Mouse (Mus musculus): ENCODE data around the gene Skap2. TPM values are rescaled to one million over a fixed set of nuclear protein-coding genes. Genes with fewer than 3 reads are reported as not detected.

The Skap2 gene
- polyA plus RNA-seq, 1 experiment from 2014 or later, result 7.4 TPM

DNA sequence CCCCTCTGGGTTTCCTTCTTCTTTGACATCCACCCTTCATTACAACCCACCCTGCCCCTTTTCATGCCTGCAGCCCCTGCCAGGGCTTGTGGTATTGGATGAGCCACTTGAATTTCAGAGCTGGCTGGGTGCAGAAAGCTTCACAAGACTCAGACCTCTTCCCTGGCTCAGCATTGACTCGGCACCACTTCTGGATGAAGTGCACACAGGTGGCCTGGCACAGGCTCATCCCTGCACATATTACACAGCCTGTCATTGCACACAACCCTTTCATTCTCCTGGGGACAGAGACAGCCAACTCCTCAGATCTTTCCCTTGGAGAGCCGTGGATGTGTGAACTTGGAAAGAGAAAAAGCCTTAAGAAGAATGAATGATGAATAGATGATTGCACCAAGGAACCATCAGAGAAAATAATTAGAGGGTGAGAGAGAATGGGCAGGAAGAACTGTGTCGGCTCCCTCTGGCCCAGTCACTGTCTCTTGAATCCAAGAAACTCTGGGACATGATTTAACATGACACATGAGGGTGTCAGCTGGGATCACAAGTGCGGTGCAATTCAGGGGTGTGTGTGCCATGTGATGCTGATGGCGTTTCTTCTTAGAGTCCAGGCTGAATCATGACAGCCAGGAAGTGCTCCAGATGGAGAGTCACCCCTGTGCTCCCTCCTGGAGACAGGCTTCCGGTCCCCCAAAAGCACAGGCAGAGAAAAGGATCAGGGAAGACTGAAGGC lies 195.3 kb downstream of the Skap2 start:
- no peak overlapping the region for H3K27ac ChIP-seq (replicated peaks)
- H3K27me3 ChIP-seq, result no peaks in the 10 kb centered on the region
- 78% methylated on average over 6 of the region's 6 CpGs for WGBS
- no peaks in the 10 kb centered on the region for H3K36me3 ChIP-seq
- no peaks in the 10 kb centered on the region for H3K4me1 ChIP-seq
- H3K4me2 ChIP-seq (replicated peaks), result no peak overlapping the region
- 0 out of 2 replicates have a peak, but pooled peaks cover 6% of the 10 kb centered on the region for H3K9me3 ChIP-seq
- ATAC-seq (replicated peaks), result no peak
- H3K4me3 ChIP-seq, result no peak overlapping the region
- H3K9ac ChIP-seq (replicated peaks), result no peak overlapping the region

DNA sequence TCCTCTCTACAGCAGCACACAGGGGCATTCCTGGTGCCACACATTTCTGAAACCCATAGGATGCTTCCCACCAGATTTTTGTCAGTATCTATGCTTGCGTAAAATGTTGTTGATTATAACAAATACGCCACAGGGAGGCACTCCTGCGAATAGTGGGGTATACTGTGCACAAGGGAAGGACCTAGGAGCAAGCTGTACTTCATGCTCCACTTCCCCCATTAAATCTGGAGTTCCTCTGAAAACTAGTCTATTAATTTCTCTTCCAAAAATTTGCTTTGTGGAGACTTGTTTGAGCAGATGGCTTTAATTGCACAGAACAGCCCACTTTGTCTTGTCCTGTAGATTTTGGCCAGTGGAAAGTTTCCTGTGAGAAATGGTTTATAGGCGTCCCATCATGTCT lies 201.4 kb downstream of the Skap2 start:
- Histone ChIP-seq H3K27ac (replicated peaks) (no peak overlapping the region), H3K9ac (replicated peaks) (no peak overlapping the region), H3K27me3 (no peaks in the 10 kb centered on the region), H3K36me3 (no peaks in the 10 kb centered on the region), H3K9me3 (no peaks in the 10 kb centered on the region), H3K4me1 (no peaks in the 10 kb centered on the region), H3K4me3 (no peak overlapping the region), H3K4me2 (replicated peaks) (no peak overlapping the region)
- no peak for ATAC-seq (replicated peaks)
- WGBS, result 92% methylated on average over 4 of the region's 4 CpGs

DNA sequence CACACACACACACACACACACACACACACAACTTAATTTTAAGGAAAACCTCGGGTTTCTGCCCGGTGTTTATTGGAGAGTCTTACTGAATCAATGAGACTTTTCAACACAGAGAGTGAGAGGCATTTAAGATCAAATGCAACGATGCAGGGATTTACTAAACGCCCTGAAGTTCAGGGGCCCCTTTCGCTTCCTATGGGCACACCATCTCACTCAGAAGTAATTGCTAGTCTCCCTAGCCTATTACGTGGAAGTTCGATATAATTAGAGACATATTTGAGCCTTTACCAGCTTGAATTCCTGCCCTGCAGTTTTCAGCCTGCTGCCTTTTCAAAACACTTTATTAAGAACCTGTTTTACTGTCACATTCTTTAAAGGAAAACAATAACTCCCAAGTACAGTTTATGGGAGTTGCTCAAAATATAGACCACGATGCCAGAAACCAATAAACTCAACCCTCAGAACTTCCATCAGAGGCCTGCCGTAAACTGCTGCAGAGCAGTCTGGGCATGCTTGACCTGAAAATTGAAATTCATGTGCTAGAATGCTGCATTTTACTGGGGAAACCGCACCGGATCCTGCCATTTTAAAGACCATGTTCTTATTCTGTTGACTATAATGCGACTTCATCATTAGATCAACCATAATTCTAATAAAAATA lies 203.1 kb downstream of the Skap2 start:
- H3K9ac ChIP-seq (replicated peaks), result no peak overlapping the region
- WGBS, result 54% methylated on average over 12 of the region's 12 CpGs
- no peak overlapping the region for H3K4me3 ChIP-seq
- no peak for ATAC-seq (replicated peaks)
- no peaks in the 10 kb centered on the region for H3K4me1 ChIP-seq
- no peak overlapping the region for H3K4me2 ChIP-seq (replicated peaks)
- no peaks in the 10 kb centered on the region for H3K27me3 ChIP-seq
- H3K27ac ChIP-seq (replicated peaks), result no peak overlapping the region
- H3K36me3 ChIP-seq, result no peaks in the 10 kb centered on the region
- H3K9me3 ChIP-seq, result no peaks in the 10 kb centered on the region

DNA sequence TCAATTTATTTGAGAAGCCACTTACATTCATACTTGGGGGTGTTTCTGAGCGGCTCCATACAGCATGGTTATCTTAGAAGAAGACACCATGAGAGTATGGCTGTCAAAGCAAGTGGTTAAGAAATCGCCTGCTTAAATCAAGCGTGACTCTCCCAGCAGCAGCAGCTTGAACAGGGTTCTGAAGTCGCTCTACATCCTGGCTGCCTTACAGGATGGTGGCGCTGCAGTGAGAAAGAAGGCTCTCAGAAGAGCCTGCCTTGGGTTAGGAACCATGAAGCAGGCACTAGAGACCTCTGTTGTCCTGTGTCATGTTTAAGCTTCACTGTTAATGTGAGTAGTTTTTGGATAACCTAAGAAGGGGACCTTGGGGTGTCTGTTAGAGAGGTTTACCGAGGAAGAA lies 204.3 kb downstream of the Skap2 start:
- H3K4me1 ChIP-seq, result no peaks in the 10 kb centered on the region
- no peak for ATAC-seq (replicated peaks)
- no peaks in the 10 kb centered on the region for H3K36me3 ChIP-seq
- H3K9me3 ChIP-seq, result no peaks in the 10 kb centered on the region
- H3K9ac ChIP-seq (replicated peaks), result no peak overlapping the region
- H3K4me2 ChIP-seq (replicated peaks), result no peak overlapping the region
- H3K27me3 ChIP-seq, result no peaks in the 10 kb centered on the region
- no peak overlapping the region for H3K4me3 ChIP-seq
- WGBS, result 71% methylated on average over 6 of the region's 6 CpGs
- H3K27ac ChIP-seq (replicated peaks), result no peak overlapping the region

Other genes starting within 250 kb of the Skap2 start
- not detected in 2 replicates for gene Hoxa1, start 145.8 kb upstream of the Skap2 start, polyA plus RNA-seq (2015; fragmentation: Nextera tagmentation; extraction: Ambion mirVana)
- not detected in 2 replicates for gene Hoxa2, start 152.3 kb upstream of the Skap2 start, polyA plus RNA-seq (2015; fragmentation: Nextera tagmentation; extraction: Ambion mirVana)
- gene 5730596B20Rik, start 164.9 kb upstream of the Skap2 start, polyA plus RNA-seq (2015; fragmentation: Nextera tagmentation; extraction: Ambion mirVana), result not detected in 2 replicates
- not detected in 2 replicates for gene Hoxa4, start 179.2 kb upstream of the Skap2 start, polyA plus RNA-seq (2015; fragmentation: Nextera tagmentation; extraction: Ambion mirVana)
- gene Hoxa5, start 192.0 kb upstream of the Skap2 start, polyA plus RNA-seq (2015; fragmentation: Nextera tagmentation; extraction: Ambion mirVana), result not detected in 2 replicates
- gene Hoxa6, start 196.2 kb upstream of the Skap2 start, polyA plus RNA-seq (2015; fragmentation: Nextera tagmentation; extraction: Ambion mirVana), result not detected in 2 replicates
- gene Hoxa3, start 200.8 kb upstream of the Skap2 start, polyA plus RNA-seq (2015; fragmentation: Nextera tagmentation; extraction: Ambion mirVana), result not detected in 2 replicates
- gene Gm28308, start 200.8 kb upstream of the Skap2 start, polyA plus RNA-seq (2015; fragmentation: Nextera tagmentation; extraction: Ambion mirVana), result not detected in 2 replicates
- not detected in 2 replicates for gene Hoxa7, start 209.3 kb upstream of the Skap2 start, polyA plus RNA-seq (2015; fragmentation: Nextera tagmentation; extraction: Ambion mirVana)
- gene Hoxa9, start 218.5 kb upstream of the Skap2 start, polyA plus RNA-seq (2015; fragmentation: Nextera tagmentation; extraction: Ambion mirVana), result not detected in 2 replicates
- gene Hoxa10, start 228.3 kb upstream of the Skap2 start, polyA plus RNA-seq (2015; fragmentation: Nextera tagmentation; extraction: Ambion mirVana), result not detected in 2 replicates
- not detected in 2 replicates for gene Hoxa11, start 233.3 kb upstream of the Skap2 start, polyA plus RNA-seq (2015; fragmentation: Nextera tagmentation; extraction: Ambion mirVana)
- not detected in 2 replicates for gene Hoxa13, start 248.3 kb upstream of the Skap2 start, polyA plus RNA-seq (2015; fragmentation: Nextera tagmentation; extraction: Ambion mirVana)